Mouse (Mus musculus): Measurements from ENCODE around the gene AC131692.1. TPM values are rescaled to one million over a fixed set of nuclear protein-coding genes. Genes with fewer than 3 reads are reported as not detected.

The AC131692.1 gene
- 0.35 and 0.38 TPM in 2 replicates for polyA plus RNA-seq (2016; fragmentation: Nextera tagmentation; extraction: Ambion mirVana)

DNA sequence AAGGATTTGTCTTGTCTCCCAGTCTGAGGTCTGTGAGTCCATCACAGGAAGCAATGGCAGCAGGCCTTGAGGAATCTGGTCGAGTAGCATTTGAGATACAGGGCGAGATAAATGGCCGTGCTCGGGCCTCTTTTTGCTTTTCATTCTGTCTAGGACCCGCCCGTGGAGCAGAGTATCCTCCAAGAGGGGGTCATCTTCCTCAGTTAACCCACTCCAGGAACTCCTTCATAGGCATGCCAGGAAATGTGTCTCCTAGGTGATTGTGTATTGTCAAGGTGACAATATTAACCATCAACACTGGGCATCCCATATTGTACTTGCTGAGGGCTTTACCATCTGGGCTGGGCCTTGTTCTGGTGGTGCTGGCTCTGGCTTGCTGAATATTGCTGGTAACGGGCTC lies at the start of gene AC131692.1:
AC131692.1 (plus strand) TSS at position 301 of the 400 bp plus-strand sequence.
- no peak within 1 kb of the TSS for H3K27ac ChIP-seq
- H3K4me1 ChIP-seq = no peaks in the 10 kb centered on the region
- 91% methylated on average over 7 of the region's 7 CpGs for WGBS
- H3K27me3 ChIP-seq = no peaks in the 10 kb centered on the region
- ATAC-seq (ENCODE audit: low FRiP score) = no peak
- peaks cover 31% of the 10 kb centered on the region for H3K36me3 ChIP-seq
- H3K4me2 ChIP-seq (replicated peaks) = no peak within 1 kb of the TSS
- no peaks in the 10 kb centered on the region for H3K9me3 ChIP-seq (replicated peaks)
- no peak within 1 kb of the TSS for H3K9ac ChIP-seq
- no peak within 1 kb of the TSS for H3K4me3 ChIP-seq

- Histone ChIP-seq H3K9me3 (replicated peaks) (no peaks in the 10 kb centered on the region), H3K4me3 (peak overlapping the region; percentile 96), H3K4me1 (peaks cover 28% of the 10 kb centered on the region), H3K27ac (peak overlapping the region; percentile 99), H3K27me3 (no peaks in the 10 kb centered on the region), H3K36me3 (peaks cover 24% of the 10 kb centered on the region), H3K4me2 (replicated peaks) (peak overlapping the region; percentile 95), H3K9ac (peak overlapping the region; percentile 78)
- peak; percentile 50 for ATAC-seq (ENCODE audit: low FRiP score)
- WGBS = 20% methylated on average over 20 of the region's 20 CpGs
These were observed 48.6 kb upstream of the AC131692.1 start for GRCm38 (mm10) chr19:6045366-6046293.

DNA sequence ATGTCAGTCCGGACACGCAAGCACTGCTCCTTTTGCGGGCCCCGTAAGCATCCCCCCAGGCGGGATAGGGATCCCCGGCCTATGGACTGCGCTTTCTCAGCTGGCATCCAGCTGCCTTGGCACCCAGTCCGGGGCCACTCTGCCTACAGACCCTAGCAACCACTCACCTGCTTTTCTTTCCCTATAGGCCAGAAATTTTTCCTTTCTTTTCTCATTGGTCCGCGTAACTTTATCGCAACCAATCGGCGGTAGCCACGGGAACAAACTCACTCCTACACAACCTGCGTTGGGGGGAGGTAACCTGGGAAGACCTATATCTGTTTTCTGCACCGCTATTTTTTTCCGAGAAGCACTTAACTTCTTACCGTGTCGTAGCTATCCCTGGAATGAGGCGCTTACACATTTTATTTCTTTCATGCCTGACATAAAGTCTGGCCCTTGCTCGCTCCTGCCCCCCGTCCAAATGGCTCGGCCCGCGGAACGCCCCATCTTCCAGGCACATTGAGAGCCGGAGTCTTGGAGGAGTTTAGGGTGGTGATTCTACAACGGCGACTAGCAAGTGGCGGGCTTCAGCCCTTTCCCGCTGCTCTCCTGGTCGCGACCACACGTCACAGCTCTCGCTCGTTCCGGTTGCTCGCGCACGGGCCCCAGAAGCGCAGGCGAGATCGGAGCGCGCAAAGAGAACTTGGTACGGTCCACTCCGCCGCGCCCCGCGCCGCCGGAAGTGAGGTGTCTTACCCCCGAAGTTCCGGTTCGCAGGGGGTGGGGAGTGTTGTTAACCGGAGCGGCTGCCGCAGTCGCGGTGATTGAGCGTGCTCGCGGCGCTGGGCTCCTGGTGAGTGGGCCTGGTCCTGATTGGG lies 47.7 kb upstream of the AC131692.1 start, which contains the start of gene Syvn1:
Syvn1 (plus strand) TSS at position 283 of the 860 bp plus-strand sequence.
- H3K4me1 ChIP-seq = peaks cover 28% of the 10 kb centered on the region
- peak; percentile 91 for ATAC-seq (ENCODE audit: low FRiP score)
- H3K27ac ChIP-seq = peak within 1 kb of the TSS; percentile 99
- peak within 1 kb of the TSS; percentile 95 for H3K4me2 ChIP-seq (replicated peaks)
- no peaks in the 10 kb centered on the region for H3K27me3 ChIP-seq
- peak within 1 kb of the TSS; percentile 96 for H3K4me3 ChIP-seq
- H3K9me3 ChIP-seq (replicated peaks) = no peaks in the 10 kb centered on the region
- H3K9ac ChIP-seq = peak within 1 kb of the TSS; percentile 90
- under 1% methylated on average over 65 of the region's 65 CpGs for WGBS
- H3K36me3 ChIP-seq = peaks cover 33% of the 10 kb centered on the region

DNA sequence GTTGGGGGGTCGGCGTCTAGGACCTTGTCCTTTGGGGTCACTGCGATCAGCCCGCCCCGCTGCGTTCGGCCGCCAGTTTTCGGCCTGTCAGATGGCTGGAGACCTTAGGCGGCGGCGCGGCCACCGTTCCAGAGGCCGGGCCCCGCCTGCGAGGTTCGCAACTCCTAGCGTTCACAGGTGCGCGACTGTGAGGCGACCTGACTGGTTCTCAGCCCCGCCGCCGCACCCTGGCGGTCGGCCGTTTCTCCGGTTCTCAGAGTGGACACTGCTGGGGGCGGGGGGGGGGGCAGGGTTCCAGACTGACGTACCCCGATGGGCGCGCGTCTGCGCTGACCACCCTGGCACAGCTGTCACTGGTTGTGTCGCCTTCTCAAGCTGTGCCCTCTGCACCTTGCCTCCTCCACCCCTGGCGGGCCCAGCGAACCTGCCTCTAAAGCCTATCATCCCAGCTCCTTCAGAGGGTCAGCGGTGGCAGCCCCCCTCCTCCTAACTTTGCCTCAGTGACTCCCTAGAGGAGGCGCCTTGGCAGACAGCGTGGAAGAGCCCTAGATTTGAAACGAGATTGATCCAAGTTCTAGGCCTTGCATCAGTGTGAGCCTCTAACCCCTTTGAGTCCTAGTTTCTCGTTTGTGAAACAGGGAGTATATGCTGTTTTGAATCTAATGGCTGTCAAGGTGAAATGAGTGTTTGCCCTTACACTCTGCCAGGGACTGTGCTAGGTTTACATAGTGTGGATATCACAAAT lies 46.9 kb upstream of the AC131692.1 start:
- Histone ChIP-seq H3K4me3 (peak overlapping the region; percentile 96), H3K36me3 (peaks cover 41% of the 10 kb centered on the region), H3K9ac (peak overlapping the region; percentile 90), H3K9me3 (replicated peaks) (no peaks in the 10 kb centered on the region), H3K27me3 (no peaks in the 10 kb centered on the region), H3K4me1 (peaks cover 25% of the 10 kb centered on the region), H3K4me2 (replicated peaks) (peak overlapping the region; percentile 95), H3K27ac (peak overlapping the region; percentile 99)
- 2% methylated on average over 34 of the region's 44 CpGs for WGBS
- peak; percentile 35 for ATAC-seq (ENCODE audit: low FRiP score)

- Histone ChIP-seq H3K36me3 (peaks cover 47% of the 10 kb centered on the region), H3K9me3 (replicated peaks) (no peaks in the 10 kb centered on the region), H3K4me2 (replicated peaks) (peak overlapping the region; percentile 95), H3K27me3 (no peaks in the 10 kb centered on the region), H3K4me3 (peak overlapping the region; percentile 96), H3K27ac (no peak overlapping the region), H3K9ac (peak overlapping the region; percentile 90), H3K4me1 (peaks cover 25% of the 10 kb centered on the region)
- ATAC-seq (ENCODE audit: low FRiP score) = no peak
- 90% methylated on average over 8 of the region's 8 CpGs for WGBS
These were observed 46.4 kb upstream of the AC131692.1 start for GRCm38 (mm10) chr19:6047899-6048166.

GRCm38 (mm10) chr19:6048681-6049410 lies 45.4 kb upstream of the AC131692.1 start:
- H3K4me1 ChIP-seq = peaks cover 25% of the 10 kb centered on the region
- no peak for ATAC-seq (ENCODE audit: low FRiP score)
- 0 out of 2 replicates have a peak overlapping the region, but pooled peaks have one; percentile 2 for H3K4me3 ChIP-seq
- no peaks in the 10 kb centered on the region for H3K27me3 ChIP-seq
- H3K9ac ChIP-seq = no peak overlapping the region
- peaks cover 56% of the 10 kb centered on the region for H3K36me3 ChIP-seq
- no peak overlapping the region for H3K4me2 ChIP-seq (replicated peaks)
- 90% methylated on average over 11 of the region's 11 CpGs for WGBS
- no peak overlapping the region for H3K27ac ChIP-seq
- H3K9me3 ChIP-seq (replicated peaks) = no peaks in the 10 kb centered on the region

- Histone ChIP-seq H3K27me3 (no peaks in the 10 kb centered on the region), H3K4me3 (no peak overlapping the region), H3K9ac (no peak overlapping the region), H3K36me3 (peaks cover 76% of the 10 kb centered on the region), H3K27ac (no peak overlapping the region), H3K9me3 (replicated peaks) (no peaks in the 10 kb centered on the region), H3K4me1 (peaks cover 23% of the 10 kb centered on the region), H3K4me2 (replicated peaks) (no peak overlapping the region)
- WGBS = 92% methylated on average over 7 of the region's 7 CpGs
- ATAC-seq (ENCODE audit: low FRiP score) = no peak
These were observed 41.7 kb upstream of the AC131692.1 start for GRCm38 (mm10) chr19:6052516-6052915.

- Histone ChIP-seq H3K27ac (no peak overlapping the region), H3K36me3 (peaks cover 70% of the 10 kb centered on the region), H3K4me3 (no peak overlapping the region), H3K4me2 (replicated peaks) (no peak overlapping the region), H3K4me1 (peaks cover 18% of the 10 kb centered on the region), H3K27me3 (no peaks in the 10 kb centered on the region), H3K9ac (no peak overlapping the region), H3K9me3 (replicated peaks) (no peaks in the 10 kb centered on the region)
- ATAC-seq (ENCODE audit: low FRiP score) = no peak
- WGBS = 88% methylated on average over 5 of the region's 5 CpGs
These were observed 39.9 kb upstream of the AC131692.1 start for GRCm38 (mm10) chr19:6054296-6054695.

DNA sequence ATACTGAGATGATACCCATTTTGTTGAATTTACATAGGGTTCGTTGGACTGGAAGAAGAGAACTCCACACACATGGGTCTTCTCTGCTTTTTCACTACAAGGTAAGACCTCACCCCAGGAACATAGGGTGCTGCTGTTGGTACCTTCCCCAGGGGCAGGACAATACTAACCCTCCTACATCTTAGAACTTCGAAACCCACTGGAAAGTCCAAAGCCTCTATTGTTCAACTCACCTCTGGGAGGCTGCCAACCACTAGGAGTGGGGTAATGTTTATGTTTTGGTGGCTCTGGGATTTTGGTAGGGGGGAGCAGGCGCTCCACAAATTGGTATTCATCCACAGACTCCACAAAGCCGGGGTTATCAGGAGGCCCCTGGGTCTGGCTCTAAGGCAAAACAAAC lies 37.5 kb upstream of the AC131692.1 start:
- 66% methylated on average over 4 of the region's 4 CpGs for WGBS
- Histone ChIP-seq H3K9me3 (replicated peaks) (no peaks in the 10 kb centered on the region), H3K4me3 (peak overlapping the region; percentile 88), H3K4me1 (peaks cover 21% of the 10 kb centered on the region), H3K36me3 (peaks cover 51% of the 10 kb centered on the region), H3K4me2 (replicated peaks) (peak overlapping the region; percentile 87), H3K27ac (no peak overlapping the region), H3K27me3 (no peaks in the 10 kb centered on the region), H3K9ac (peak overlapping the region; percentile 89; the same call in 1 of the 2 replicates)
- no peak for ATAC-seq (ENCODE audit: low FRiP score)

GRCm38 (mm10) chr19:6057313-6058096 lies 36.7 kb upstream of the AC131692.1 start, which contains the start of the genes Mrpl49 and Fau:
Mrpl49 (minus strand) TSS chr19:6057785.
Fau (plus strand) TSS chr19:6057844.
- no peaks in the 10 kb centered on the region for H3K9me3 ChIP-seq (replicated peaks)
- no peaks in the 10 kb centered on the region for H3K27me3 ChIP-seq
- H3K27ac ChIP-seq = peak within 1 kb of the TSS; percentile 80
- peak within 1 kb of the TSS; percentile 89 for H3K9ac ChIP-seq
- ATAC-seq (ENCODE audit: low FRiP score) = peak; percentile 86
- H3K4me3 ChIP-seq = peak within 1 kb of the TSS; percentile 88
- H3K4me1 ChIP-seq = peaks cover 29% of the 10 kb centered on the region
- under 1% methylated on average over 62 of the region's 63 CpGs for WGBS
- H3K4me2 ChIP-seq (replicated peaks) = peak within 1 kb of the TSS; percentile 87
- H3K36me3 ChIP-seq = peaks cover 43% of the 10 kb centered on the region

Measured in hindbrain, embryonic 12.5 days (tissue).